Mouse (Mus musculus): ENCODE results near the gene Telo2. TPM values are rescaled to one million over a fixed set of nuclear protein-coding genes. Genes with fewer than 3 reads are reported as not detected.

The Telo2 gene
- polyA plus RNA-seq, 2 experiments, result 8.7 to 11.0 TPM

- Histone ChIP-seq H3K4me1 (replicated peaks; ENCODE audit: control insufficient read depth in 2 of 2, insufficient read depth in 2 of 2, low read length in 1 of 2) (peaks cover 43 to 62% of the 10 kb centered on the region in 2 experiments), H3K4me3 (ENCODE audit: insufficient read depth in 1 of 2, low read depth in 2 of 2, low read length in 2 of 2) (peak overlapping the region; percentile 72 to 95), H3K9ac (replicated peaks) (peak overlapping the region; percentile 88)
These were observed 25.3 kb downstream of the Telo2 start for GRCm38 (mm10) chr17:25090450-25090849.

GRCm38 (mm10) chr17:25089158-25089557, 26.6 kb downstream of the Telo2 start:
- peak overlapping the region; percentile 88 for H3K9ac ChIP-seq (replicated peaks)
- H3K4me3 ChIP-seq (ENCODE audit: insufficient read depth in 1 of 2, low read depth in 2 of 2, low read length in 2 of 2), result peak overlapping the region; percentile 72 to 95
- H3K9me3 ChIP-seq (ENCODE audit: control insufficient read depth, low read length), result no peaks in the 10 kb centered on the region
- H3K4me1 ChIP-seq (replicated peaks; ENCODE audit: control insufficient read depth in 2 of 2, insufficient read depth in 2 of 2, low read length in 1 of 2), result peaks cover 44 to 65% of the 10 kb centered on the region in 2 experiments
- H3K27me3 ChIP-seq (ENCODE audit: control insufficient read depth, insufficient read depth, low read length), result no peaks in the 10 kb centered on the region
- peak overlapping the region; percentile 94 for H3K27ac ChIP-seq
- TF ChIP-seq CTCF (IDR thresholded peaks at IDR 0.05; ENCODE audit: low read depth), result peak; percentile 2; the same call in 1 of the 2 replicates
- TF ChIP-seq EP300 (IDR thresholded peaks at IDR 0.05; ENCODE audit: low read depth), result peak; percentile 98
- peaks cover 38% of the 10 kb centered on the region for H3K36me3 ChIP-seq (replicated peaks; ENCODE audit: control insufficient read depth, insufficient read depth, low read depth)
- H3K4me2 ChIP-seq (ENCODE audit: low read depth), result peak overlapping the region; percentile 79
- ATAC-seq (ENCODE audit: insufficient read depth) (peak; percentile 89), DNase-seq (ENCODE audit: low read depth in 3 of 3, low spot score in 3 of 3) (peak; percentile 31 to 81 (median 54))
- WGBS (ENCODE audit: insufficient replicate concordance), result 20% methylated on average over 10 of the region's 10 CpGs

More at GRCm38 (mm10) chr17:25090450-25090849, 25.3 kb downstream of the Telo2 start:
- H3K27me3 ChIP-seq (ENCODE audit: control insufficient read depth, insufficient read depth, low read length), result no peaks in the 10 kb centered on the region
- H3K9me3 ChIP-seq (ENCODE audit: control insufficient read depth, low read length), result no peaks in the 10 kb centered on the region
- TF ChIP-seq EP300 (IDR thresholded peaks at IDR 0.05; ENCODE audit: low read depth), result no peak
- TF ChIP-seq CTCF (IDR thresholded peaks at IDR 0.05; ENCODE audit: low read depth), result peak; percentile 55
- peaks cover 51% of the 10 kb centered on the region for H3K36me3 ChIP-seq (replicated peaks; ENCODE audit: control insufficient read depth, insufficient read depth, low read depth)
- peak overlapping the region; percentile 94 for H3K27ac ChIP-seq
- ATAC-seq (ENCODE audit: insufficient read depth), result no peak
- 67% methylated on average over 10 of the region's 10 CpGs for WGBS (ENCODE audit: insufficient replicate concordance)
- no peak for DNase-seq (ENCODE audit: low read depth in 3 of 3, low spot score in 3 of 3)
- H3K4me2 ChIP-seq (ENCODE audit: low read depth), result peak overlapping the region; percentile 79

- H3K9me3 ChIP-seq (ENCODE audit: control insufficient read depth, low read length), result no peaks in the 10 kb centered on the region
- H3K4me2 ChIP-seq (ENCODE audit: low read depth), result peak overlapping the region; percentile 79
- H3K9ac ChIP-seq (replicated peaks), result peak overlapping the region; percentile 88
- ATAC-seq (ENCODE audit: insufficient read depth), result peak; percentile 39
- H3K4me1 ChIP-seq (replicated peaks; ENCODE audit: control insufficient read depth in 2 of 2, insufficient read depth in 2 of 2, low read length in 1 of 2), result peaks cover 43 to 62% of the 10 kb centered on the region in 2 experiments
- TF ChIP-seq EP300 (IDR thresholded peaks at IDR 0.05; ENCODE audit: low read depth), result no peak
- DNase-seq (ENCODE audit: low read depth in 3 of 3, low spot score in 3 of 3), result peak in 1 of 3 experiments; percentile 55
- H3K4me3 ChIP-seq (ENCODE audit: insufficient read depth in 1 of 2, low read depth in 2 of 2, low read length in 2 of 2), result peak overlapping the region; percentile 17 to 35
- WGBS (ENCODE audit: insufficient replicate concordance), result 41% methylated on average over 7 of the region's 7 CpGs
- peak overlapping the region; percentile 94 for H3K27ac ChIP-seq
- no peaks in the 10 kb centered on the region for H3K27me3 ChIP-seq (ENCODE audit: control insufficient read depth, insufficient read depth, low read length)
- H3K36me3 ChIP-seq (replicated peaks; ENCODE audit: control insufficient read depth, insufficient read depth, low read depth), result peaks cover 14% of the 10 kb centered on the region
These were observed 29.0 kb downstream of the Telo2 start for GRCm38 (mm10) chr17:25086724-25087123.

GRCm38 (mm10) chr17:25084835-25085385, 30.9 kb downstream of the Telo2 start:
- Histone ChIP-seq H3K27ac (no peak overlapping the region; the same call in 1 of the 2 replicates), H3K4me3 (ENCODE audit: insufficient read depth in 1 of 2, low read depth in 2 of 2, low read length in 2 of 2) (no peak overlapping the region), H3K9me3 (ENCODE audit: control insufficient read depth, low read length) (no peaks in the 10 kb centered on the region), H3K9ac (replicated peaks) (no peak overlapping the region), H3K27me3 (ENCODE audit: control insufficient read depth, insufficient read depth, low read length) (no peaks in the 10 kb centered on the region), H3K36me3 (replicated peaks; ENCODE audit: control insufficient read depth, insufficient read depth, low read depth) (no peaks in the 10 kb centered on the region), H3K4me1 (replicated peaks; ENCODE audit: control insufficient read depth in 2 of 2, insufficient read depth in 2 of 2, low read length in 1 of 2) (peaks cover 33 to 47% of the 10 kb centered on the region in 2 experiments), H3K4me2 (ENCODE audit: low read depth) (no peak overlapping the region)
- 77% methylated on average over 13 of the region's 13 CpGs for WGBS (ENCODE audit: insufficient replicate concordance)
- ATAC-seq (ENCODE audit: insufficient read depth) (no peak), DNase-seq (ENCODE audit: low read depth in 3 of 3, low spot score in 3 of 3) (no peak)
- TF ChIP-seq CTCF (IDR thresholded peaks at IDR 0.05; ENCODE audit: low read depth) (peak; percentile 23; the same call in 1 of the 2 replicates), EP300 (IDR thresholded peaks at IDR 0.05; ENCODE audit: low read depth) (no peak)

- no peak for ATAC-seq (ENCODE audit: insufficient read depth)
- peak; percentile 84 for TF ChIP-seq CTCF (IDR thresholded peaks at IDR 0.05; ENCODE audit: low read depth)
- TF ChIP-seq EP300 (IDR thresholded peaks at IDR 0.05; ENCODE audit: low read depth), result no peak
- Histone ChIP-seq H3K4me2 (ENCODE audit: low read depth) (no peak within 1 kb of the TSS), H3K27me3 (ENCODE audit: control insufficient read depth, insufficient read depth, low read length) (no peaks in the 10 kb centered on the region), H3K9me3 (ENCODE audit: control insufficient read depth, low read length) (no peaks in the 10 kb centered on the region), H3K9ac (replicated peaks) (no peak within 1 kb of the TSS), H3K36me3 (replicated peaks; ENCODE audit: control insufficient read depth, insufficient read depth, low read depth) (no peaks in the 10 kb centered on the region), H3K4me3 (ENCODE audit: insufficient read depth in 1 of 2, low read depth in 2 of 2, low read length in 2 of 2) (no peak within 1 kb of the TSS), H3K4me1 (replicated peaks; ENCODE audit: control insufficient read depth in 2 of 2, insufficient read depth in 2 of 2, low read length in 1 of 2) (peaks cover 30 to 37% of the 10 kb centered on the region in 2 experiments), H3K27ac (peak within 1 kb of the TSS; percentile 47)
- 57% methylated on average over 7 of the region's 7 CpGs for WGBS (ENCODE audit: insufficient replicate concordance)
- DNase-seq (ENCODE audit: low read depth in 3 of 3, low spot score in 3 of 3), result no peak
These were observed 32.3 kb downstream of the Telo2 start, which contains the start of gene Tmem204 for GRCm38 (mm10) chr17:25083444-25083931. TSS of gene Tmem204 (minus strand) at chr17:25083591.

Measured in liver, embryonic 14.5 days (tissue).